Mouse (Mus musculus) liver, embryonic 14.5 days (tissue): ENCODE results near the gene Cldn7. TPM values are rescaled to one million over a fixed set of nuclear protein-coding genes. Genes with fewer than 3 reads are reported as not detected.

Source experiments
- ATAC-seq: fragments of 200-750 bp; cut with Nextera tagmentation; 2 replicates; pipeline ENCODE4 v1.8.0; 2017; ENCODE audit warnings: moderate number of reproducible peaks, mild to moderate bottlenecking, moderate library complexity; ENCODE audit not compliant: insufficient read depth
- DNase-seq, 3 experiments: peaks; one replicate each; pipeline ENCODE4 v3.0.0-alpha.2; 2012 to 2013; ENCODE audit warnings: low read depth in 3 of 3, low spot score in 3 of 3
- H3K27ac ChIP-seq: fragments of 300-500 bp; sonication (generic); 2 replicates; pipeline ENCODE4 v1.5.1; 2014; ENCODE audit warnings: moderate library complexity, mild to moderate bottlenecking, control low read depth, inconsistent platforms
- H3K27me3 ChIP-seq: fragments of 300-500 bp; sonication (generic); 2 replicates; pipeline ENCODE4 v1.6.1; 2014; ENCODE audit warnings: mild to moderate bottlenecking, low read length, moderate library complexity; ENCODE audit not compliant: control insufficient read depth, insufficient read depth
- H3K36me3 ChIP-seq: fragments of 300-500 bp; sonication (generic); replicated peaks from 2 replicates; pipeline ENCODE4 v1.6.1; 2014; ENCODE audit warnings: low read depth; ENCODE audit not compliant: control insufficient read depth, insufficient read depth
- H3K4me1 ChIP-seq, 2 experiments: fragments of 200-500 bp in 1 of 2; fragments of 300-500 bp in 1 of 2; sonication (generic) in 1 of 2; replicated peaks; 2 replicates each; pipeline ENCODE4 v1.6.1; 2012 to 2014; ENCODE audit warnings: antibody characterized with exemption in 1 of 2, inconsistent platforms in 1 of 2, low read length in 1 of 2; ENCODE audit not compliant: control insufficient read depth in 2 of 2, insufficient read depth in 2 of 2
- H3K4me2 ChIP-seq: fragments of 300-500 bp; sonication (generic); 2 replicates; pipeline ENCODE4 v1.6.1; 2014; ENCODE audit warnings: low read depth, mild to moderate bottlenecking, control low read depth, moderate library complexity
- H3K4me3 ChIP-seq, 2 experiments: fragments of 200-500 bp in 1 of 2; fragments of 300-500 bp in 1 of 2; sonication (generic) in 1 of 2; 2 replicates each; pipeline ENCODE4 v1.5.1; 2012 to 2014; ENCODE audit warnings: low read depth in 2 of 2, low read length in 2 of 2, mild to moderate bottlenecking in 2 of 2, control low read depth in 1 of 2, inconsistent platforms in 1 of 2, moderate library complexity in 1 of 2; ENCODE audit not compliant: insufficient read depth in 1 of 2
- H3K9ac ChIP-seq: fragments of 300-500 bp; sonication (generic); replicated peaks from 2 replicates; pipeline ENCODE4 v1.6.1; 2014; ENCODE audit warnings: mild to moderate bottlenecking, control low read depth, moderate library complexity
- H3K9me3 ChIP-seq: fragments of 300-500 bp; sonication (generic); 2 replicates; pipeline ENCODE4 v1.6.1; 2016; ENCODE audit warnings: low read length, mixed read lengths; ENCODE audit not compliant: control insufficient read depth
- CTCF ChIP-seq: IDR thresholded peaks from 2 replicates; pipeline ENCODE4 v1.5.1; 2016; ENCODE audit warnings: antibody characterized with exemption, low read depth, control low read depth
- EP300 ChIP-seq: IDR thresholded peaks from 2 replicates; pipeline ENCODE4 v1.6.1; 2016; ENCODE audit warnings: antibody characterized with exemption, low read depth
- WGBS: fragments of 180-500 bp; shearing (Covaris S2); extraction: QIAGEN DNeasy Blood & Tissue Kit; methylation state at CpG from one replicate; pipeline ENCODE4 v1.1.7; 2014; ENCODE audit not compliant: insufficient replicate concordance; 5-methylcytosine and 5-hydroxymethylcytosine counted together
- polyA plus RNA-seq, 2 experiments: library from polyadenylated mRNA; depleted of rRNA in 1 of 2; stranded (reverse) in 1 of 2; unstranded in 1 of 2; fragments of >200 nt; fragmentation: Nextera tagmentation in 1 of 2; extraction: Ambion mirVana in 1 of 2; gene quantifications; 2 replicates each; pipeline versions ENCODE4 v1.2.1 to v1.2.3; 2012 to 2014

Cldn7 gene
- polyA plus RNA-seq, 2 experiments, result 2.0 to 2.2 TPM

GRCm38 (mm10) chr11:69936714-69937347 lies 27.7 kb upstream of the Cldn7 start:
- Histone ChIP-seq H3K9me3 (no peaks in the 10 kb centered on the region), H3K4me2 (no peak overlapping the region), H3K4me1 (peaks cover 10 to 12% of the 10 kb centered on the region in 2 experiments), H3K36me3 (no peaks in the 10 kb centered on the region), H3K9ac (no peak overlapping the region), H3K27ac (no peak overlapping the region), H3K27me3 (peaks cover 53% of the 10 kb centered on the region), H3K4me3 (no peak overlapping the region)
- WGBS, result 51% methylated on average over 9 of the region's 9 CpGs
- no peak for TF ChIP-seq EP300
- no peak for TF ChIP-seq CTCF
- DNase-seq, result no peak
- no peak for ATAC-seq

- WGBS, result 33% methylated on average over 4 of the region's 4 CpGs
- Histone ChIP-seq H3K27ac (no peak overlapping the region), H3K36me3 (no peaks in the 10 kb centered on the region), H3K9me3 (no peaks in the 10 kb centered on the region), H3K4me2 (no peak overlapping the region), H3K4me1 (peaks cover 10 to 12% of the 10 kb centered on the region in 2 experiments), H3K4me3 (no peak overlapping the region), H3K27me3 (peaks cover 53% of the 10 kb centered on the region), H3K9ac (no peak overlapping the region)
- DNase-seq (no peak), ATAC-seq (no peak)
- TF ChIP-seq CTCF (no peak), EP300 (no peak)
Measured at GRCm38 (mm10) chr11:69937385-69937784, 27.2 kb upstream of the Cldn7 start.

GRCm38 (mm10) chr11:69937834-69938233 lies 26.7 kb upstream of the Cldn7 start:
- no peak overlapping the region for H3K9ac ChIP-seq
- H3K36me3 ChIP-seq, result no peaks in the 10 kb centered on the region; the same call in 1 of the 2 replicates
- no peak overlapping the region for H3K4me3 ChIP-seq
- H3K27me3 ChIP-seq, result peaks cover 53% of the 10 kb centered on the region
- H3K27ac ChIP-seq, result no peak overlapping the region
- DNase-seq (no peak), ATAC-seq (no peak)
- H3K4me1 ChIP-seq, result peaks cover 10 to 12% of the 10 kb centered on the region in 2 experiments
- no peaks in the 10 kb centered on the region for H3K9me3 ChIP-seq
- no peak overlapping the region for H3K4me2 ChIP-seq
- TF ChIP-seq EP300 (no peak), CTCF (no peak)
- 57% methylated on average over 5 of the region's 5 CpGs for WGBS

- H3K27me3 ChIP-seq, result peaks cover 53% of the 10 kb centered on the region
- H3K4me1 ChIP-seq, result peaks cover 10 to 12% of the 10 kb centered on the region in 2 experiments
- no peak overlapping the region for H3K27ac ChIP-seq
- no peak overlapping the region for H3K9ac ChIP-seq
- no peak overlapping the region for H3K4me2 ChIP-seq
- no peaks in the 10 kb centered on the region for H3K9me3 ChIP-seq
- TF ChIP-seq EP300 (no peak), CTCF (no peak)
- 36% methylated on average over 9 of the region's 9 CpGs for WGBS
- H3K4me3 ChIP-seq, result no peak overlapping the region
- no peaks in the 10 kb centered on the region; the same call in 1 of the 2 replicates for H3K36me3 ChIP-seq
- no peak for ATAC-seq
- DNase-seq, result no peak
Measured at GRCm38 (mm10) chr11:69938401-69938979, 26.1 kb upstream of the Cldn7 start.

- H3K4me3 ChIP-seq, result no peak overlapping the region
- H3K27ac ChIP-seq, result no peak overlapping the region
- no peak for ATAC-seq
- DNase-seq, result no peak
- 51% methylated on average over 5 of the region's 5 CpGs for WGBS
- peaks cover 10 to 12% of the 10 kb centered on the region in 2 experiments for H3K4me1 ChIP-seq
- H3K36me3 ChIP-seq, result peaks cover 5% of the 10 kb centered on the region
- TF ChIP-seq EP300, result no peak
- TF ChIP-seq CTCF, result no peak
- H3K4me2 ChIP-seq, result no peak overlapping the region
- H3K9me3 ChIP-seq, result no peaks in the 10 kb centered on the region
- H3K9ac ChIP-seq, result no peak overlapping the region
- peaks cover 53% of the 10 kb centered on the region for H3K27me3 ChIP-seq
Measured at GRCm38 (mm10) chr11:69939181-69939580, 25.4 kb upstream of the Cldn7 start.
